Mouse (Mus musculus) thymus, postnatal 0 days (tissue): ENCODE results near the gene Tmem86b. TPM values are rescaled to one million over a fixed set of nuclear protein-coding genes. Genes with fewer than 3 reads are reported as not detected.

Source experiments
- DNase-seq: peaks from one replicate; pipeline ENCODE4 v3.0.0-alpha.2; 2015; ENCODE audit warnings: low spot score
- polyA plus RNA-seq: library from polyadenylated mRNA; unstranded; fragments of >200 nt; fragmentation: Nextera tagmentation; extraction: Ambion mirVana; gene quantifications from 2 replicates; pipeline ENCODE4 v1.2.1, GENCODE M21; 2015

Gene Tmem86b
- 1.7 and 2.1 TPM in 2 replicates for polyA plus RNA-seq

- DNase-seq = no peak
Measured at GRCm38 (mm10) chr7:4631031-4631430, at the start of gene Tmem86b. TSS of gene Tmem86b (minus strand) at chr7:4631422.

DNA sequence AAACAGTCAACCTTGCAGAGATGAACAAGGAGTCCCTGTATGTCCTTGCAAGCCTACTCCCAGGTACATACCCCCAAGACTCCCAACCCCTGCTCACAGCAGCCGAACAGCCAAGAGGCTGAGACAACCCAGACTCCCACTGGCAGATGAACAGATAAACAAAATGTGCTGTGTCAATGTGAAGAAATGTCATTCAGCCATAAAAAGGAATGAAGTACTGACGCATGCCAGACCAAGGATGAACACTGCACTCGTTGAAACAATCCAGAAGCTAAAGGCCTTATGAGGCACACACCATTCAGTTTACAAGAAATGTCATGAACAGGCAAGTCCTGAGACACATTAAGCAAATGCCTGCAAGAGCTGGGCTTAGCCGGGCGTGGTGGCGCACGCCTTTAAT, 44.0 kb upstream of the Tmem86b start:
- DNase-seq = no peak

DNA sequence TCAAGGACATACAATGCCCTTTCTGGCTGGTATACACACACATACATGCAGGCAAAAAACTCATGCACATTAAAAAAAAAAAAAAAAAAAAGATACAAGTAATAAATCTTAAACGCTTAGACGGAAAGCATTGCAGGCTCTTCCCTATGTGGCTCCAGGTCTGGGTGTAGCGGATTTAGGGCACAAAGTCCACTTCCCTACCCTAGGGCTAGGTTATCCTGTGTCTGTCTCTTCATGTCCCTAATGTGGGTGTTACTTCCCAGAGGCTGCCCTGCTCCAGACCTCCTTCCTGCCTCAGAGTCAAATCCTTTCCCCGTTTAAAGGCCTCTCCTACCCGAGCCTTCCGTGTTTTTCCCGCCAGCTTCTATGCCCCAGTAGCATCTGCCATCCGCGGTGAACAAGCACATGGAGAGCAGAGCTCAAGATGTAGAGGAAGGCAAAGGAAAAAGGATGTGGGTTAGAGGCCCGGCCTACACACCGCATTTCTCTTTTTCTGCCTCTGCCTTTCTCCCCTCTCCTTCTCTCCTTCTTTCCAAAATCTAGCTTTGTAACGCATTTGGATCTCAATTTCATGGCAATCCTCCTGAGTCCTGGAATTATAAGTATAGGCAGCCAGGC, 43.0 kb upstream of the Tmem86b start:
- DNase-seq = peak; percentile 45

DNA sequence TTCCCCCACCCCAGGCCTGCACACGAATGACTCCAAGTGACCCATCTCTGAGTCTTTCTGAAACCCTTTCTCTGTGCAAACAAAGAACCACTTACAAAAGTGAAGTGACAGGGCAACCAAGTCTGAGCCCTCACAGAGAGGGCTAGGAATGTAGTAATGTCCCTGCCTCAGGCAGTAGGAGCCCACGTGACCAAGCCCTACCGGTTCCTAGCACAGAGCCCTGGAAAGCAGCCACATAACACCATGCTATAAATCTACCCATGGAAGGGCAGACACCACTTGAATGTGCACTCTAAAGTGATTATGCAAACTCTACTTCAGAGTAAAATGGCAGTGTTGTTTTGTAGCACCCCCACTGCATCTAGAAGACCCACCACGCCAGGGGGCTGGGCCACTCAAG, 40.7 kb upstream of the Tmem86b start:
- no peak for DNase-seq

GRCm38 (mm10) chr7:4670655-4671255, 39.5 kb upstream of the Tmem86b start:
- no peak for DNase-seq

DNA sequence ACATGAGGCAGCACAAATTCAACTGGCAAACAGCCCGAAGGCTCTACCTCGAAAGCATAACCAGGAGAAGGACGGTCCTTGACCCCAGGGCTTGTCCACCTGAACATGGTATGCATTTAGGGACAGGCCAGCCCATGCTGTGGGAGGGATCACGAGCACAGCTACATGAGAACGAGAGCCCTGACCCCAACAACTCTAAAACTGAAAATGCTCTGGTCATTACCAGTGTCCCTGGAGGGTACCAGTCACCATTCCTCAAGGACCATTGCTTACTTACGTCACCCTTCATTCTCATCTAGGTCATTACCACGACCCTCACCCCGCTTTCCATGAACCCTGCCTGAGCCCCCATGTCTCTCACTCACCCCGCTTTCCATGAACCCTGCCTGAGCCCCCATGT, 37.9 kb upstream of the Tmem86b start:
- no peak for DNase-seq

DNA sequence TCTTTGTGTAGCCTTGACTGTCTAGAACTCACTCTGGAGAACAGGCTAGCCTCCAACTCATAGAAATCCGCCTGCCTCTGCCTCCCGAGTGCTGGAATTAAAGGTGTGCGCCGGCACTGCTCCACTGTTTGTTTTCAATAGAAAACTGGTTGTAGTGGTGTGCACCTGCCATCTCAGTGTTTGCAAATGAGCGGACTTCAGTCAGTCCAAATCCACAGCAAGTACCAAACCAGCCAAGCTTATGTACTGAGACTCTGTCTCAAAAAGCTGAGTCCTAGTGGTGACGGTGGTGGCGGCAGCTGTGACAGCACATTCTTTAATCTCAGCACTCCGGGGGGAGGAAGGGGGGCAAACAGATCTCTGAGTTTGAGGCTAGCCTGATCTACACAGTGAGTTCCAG, 37.3 kb upstream of the Tmem86b start:
- DNase-seq = no peak

DNA sequence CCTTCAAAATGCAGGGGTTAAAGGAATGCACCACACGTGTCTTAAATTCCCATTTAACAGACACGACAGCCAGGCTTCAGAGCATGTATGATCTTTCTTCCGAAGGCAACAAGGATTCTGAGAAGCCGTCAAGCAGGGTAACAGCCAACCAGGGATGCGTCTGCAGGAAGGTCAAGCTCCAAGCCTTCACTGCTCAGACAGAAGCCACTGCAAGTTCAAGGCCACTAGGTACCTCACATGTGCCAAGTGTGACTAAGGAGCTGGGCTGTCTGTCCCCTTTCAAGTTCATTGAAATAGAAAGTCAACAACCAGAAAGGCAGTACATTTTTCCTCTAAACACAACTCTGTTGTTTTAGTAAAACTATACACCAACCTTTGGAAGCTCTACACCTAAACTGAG, 35.6 kb upstream of the Tmem86b start:
- no peak for DNase-seq

- no peak for DNase-seq
Measured at GRCm38 (mm10) chr7:4663742-4664141, 32.5 kb upstream of the Tmem86b start.

DNA sequence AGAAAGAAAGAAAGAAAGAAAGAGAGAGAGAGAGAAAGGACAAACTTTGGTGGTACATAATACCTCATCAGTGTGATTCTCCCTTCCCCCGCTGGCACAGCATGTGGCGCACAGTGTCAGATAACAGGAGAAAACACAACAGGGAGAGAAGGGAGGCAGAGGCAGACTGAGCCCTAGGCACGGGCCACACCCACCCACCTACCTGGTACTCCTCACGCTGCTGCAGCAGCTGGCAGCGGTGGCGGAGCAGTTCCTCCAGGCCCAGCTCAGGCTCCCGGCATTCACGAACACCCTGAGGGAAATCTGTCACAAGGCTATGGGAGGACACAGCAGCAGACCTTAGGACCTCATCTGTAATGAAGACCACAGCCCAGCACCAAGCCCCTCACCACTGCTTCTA, 32.0 kb upstream of the Tmem86b start:
- DNase-seq = no peak

DNA sequence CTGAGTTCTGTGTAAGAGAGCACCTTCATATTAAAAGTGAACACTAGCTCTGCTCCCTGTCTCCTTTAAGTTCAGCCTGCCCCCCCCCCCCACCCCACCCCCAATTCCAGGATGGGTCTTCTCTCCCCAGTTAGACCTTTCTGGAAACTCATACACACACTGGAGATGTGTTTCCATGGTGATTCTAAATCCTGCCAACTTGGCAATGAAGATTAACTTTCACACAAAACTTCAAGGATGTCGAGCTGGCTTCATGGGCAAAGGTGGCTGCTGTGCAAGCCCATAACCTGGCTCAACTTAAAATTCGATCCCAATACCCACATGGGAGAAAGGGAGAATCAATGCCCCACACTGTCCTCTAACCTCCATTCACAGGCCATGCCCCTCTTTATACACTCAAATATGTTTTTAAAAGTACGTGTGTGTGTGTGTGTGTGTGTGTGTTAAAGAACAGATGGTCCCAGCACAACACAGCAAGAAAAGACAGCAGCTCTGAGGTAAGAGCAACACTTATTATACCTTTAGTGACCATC, 28.8 kb upstream of the Tmem86b start:
- DNase-seq = no peak

DNA sequence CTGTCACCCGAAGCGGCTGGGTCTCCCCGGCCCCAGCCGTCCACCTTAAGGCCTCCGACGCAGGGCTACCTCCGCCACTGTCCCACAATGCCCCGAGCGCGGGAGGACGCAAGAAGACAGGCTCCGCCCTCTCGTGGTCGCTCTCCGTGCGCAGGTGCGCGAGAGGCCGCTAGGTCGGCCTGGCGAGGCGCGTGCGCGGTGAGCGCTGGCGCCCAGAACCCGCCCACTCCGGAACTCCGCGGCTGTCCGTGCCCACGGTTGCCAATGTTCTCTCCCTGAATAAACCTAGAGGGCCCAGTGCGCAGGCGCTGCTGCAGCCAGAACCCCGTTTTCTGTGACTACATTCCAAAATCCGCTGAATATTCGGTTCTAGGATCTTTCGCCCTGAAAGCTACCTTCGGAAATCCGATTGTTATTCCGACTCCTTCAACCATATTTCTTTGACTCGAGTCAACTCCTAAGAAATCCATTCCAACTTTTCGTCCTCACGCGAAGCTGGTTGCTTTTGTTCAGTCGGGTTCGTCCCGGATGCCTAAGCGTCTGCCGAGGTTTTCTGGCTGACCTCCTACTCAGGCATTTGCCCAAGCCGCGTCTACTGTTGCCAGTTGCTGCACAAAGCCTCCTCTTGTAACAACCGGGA, 27.8 kb upstream of the Tmem86b start, which contains the start of gene Ppp6r1:
Gene Ppp6r1 (minus strand): TSS at position 108 of the 640 bp plus-strand sequence.
- DNase-seq = peak; percentile 99

DNA sequence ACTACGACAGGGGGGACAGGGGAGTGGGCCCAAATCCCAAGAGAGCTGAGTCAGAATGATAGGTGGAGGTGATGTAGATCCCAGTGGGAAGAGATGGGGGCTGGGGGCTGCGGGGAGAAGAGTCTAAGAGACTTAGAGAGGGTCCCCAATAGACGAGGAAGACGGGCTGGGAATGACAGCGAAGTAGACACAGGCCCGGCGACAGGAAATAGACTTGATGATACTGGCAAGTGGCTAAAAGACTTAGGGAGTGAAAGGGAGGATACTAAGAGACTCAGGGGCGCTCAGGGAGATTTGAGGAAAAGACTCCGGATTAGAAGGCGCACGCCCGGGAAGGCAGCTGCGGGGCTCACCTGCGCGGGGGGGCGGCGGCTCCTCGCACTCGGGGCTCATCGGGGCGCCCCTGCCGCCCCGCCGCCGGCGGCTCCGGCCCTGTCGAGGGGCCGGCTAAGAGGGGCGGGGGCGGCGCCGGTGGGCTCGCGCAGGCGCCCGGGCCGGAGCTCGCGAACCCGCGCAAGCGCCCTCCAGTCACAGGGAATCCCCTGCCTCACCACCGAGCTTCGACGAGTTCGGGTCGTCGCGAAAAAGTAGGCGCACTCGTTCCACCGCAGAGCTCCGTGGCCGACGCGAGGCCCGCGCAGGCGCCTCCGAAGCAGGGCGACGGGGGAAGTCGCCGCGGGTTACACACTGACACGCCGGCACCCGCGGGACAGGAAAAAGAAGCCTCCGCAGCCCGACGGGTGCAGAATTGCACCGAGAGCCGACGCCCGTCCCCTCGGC, 27.1 kb upstream of the Tmem86b start:
- peak; percentile 48 for DNase-seq

DNA sequence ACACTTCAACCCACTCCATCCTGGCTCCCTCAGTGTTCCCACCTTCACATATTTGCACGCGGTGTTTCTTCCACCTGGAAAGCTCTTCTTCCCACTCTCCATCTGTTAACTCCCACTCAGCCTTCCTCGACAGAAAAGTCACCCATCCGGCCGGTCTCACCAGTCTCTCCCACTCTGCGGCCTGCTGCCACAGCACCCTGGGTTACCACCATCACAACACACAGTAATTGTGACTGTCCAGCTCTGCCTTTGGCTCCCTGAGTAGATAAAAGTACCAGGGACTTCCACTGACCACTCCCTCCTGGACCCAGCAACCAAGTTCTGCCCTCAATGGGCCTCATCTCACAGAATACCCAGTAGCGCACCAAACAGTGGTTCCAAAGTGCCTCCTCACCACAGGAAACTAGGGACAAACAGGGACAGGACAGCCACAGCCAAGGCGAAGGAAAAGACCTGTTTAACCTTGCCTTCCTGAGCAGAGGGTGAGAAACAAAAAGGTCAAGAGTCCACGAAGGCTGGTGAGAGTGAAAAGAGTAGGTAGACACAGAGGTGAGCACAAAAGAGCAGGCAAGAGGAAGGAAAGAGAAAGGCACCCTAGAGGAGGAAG, 26.4 kb upstream of the Tmem86b start:
- DNase-seq = peak; percentile 15

- DNase-seq = no peak
Measured at GRCm38 (mm10) chr7:4656818-4657217, 25.6 kb upstream of the Tmem86b start.

GRCm38 (mm10) chr7:4655916-4656315, 24.7 kb upstream of the Tmem86b start:
- DNase-seq = no peak

DNA sequence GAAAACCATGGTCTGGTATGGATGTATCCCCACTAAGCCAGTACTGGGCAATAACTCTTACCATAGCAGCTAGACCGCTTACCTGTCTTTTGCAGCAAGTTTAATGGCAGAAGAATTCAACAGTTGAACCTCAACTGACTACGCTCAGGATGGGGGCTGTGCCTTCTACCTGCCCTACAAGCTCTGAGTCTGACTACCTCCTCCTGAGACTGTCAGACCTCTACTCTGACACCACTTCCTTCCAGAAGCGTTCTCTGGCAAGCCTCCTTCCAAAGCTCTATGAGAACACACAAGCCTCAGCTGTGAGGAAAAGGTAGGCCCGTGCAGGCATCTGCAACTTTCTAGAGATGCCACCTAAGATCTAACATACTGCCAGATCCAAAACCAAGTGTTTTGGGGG, 24.2 kb upstream of the Tmem86b start:
- DNase-seq = peak; percentile 75

- DNase-seq = peak; percentile 24
Measured at GRCm38 (mm10) chr7:4654221-4654620, 23.0 kb upstream of the Tmem86b start.

DNA sequence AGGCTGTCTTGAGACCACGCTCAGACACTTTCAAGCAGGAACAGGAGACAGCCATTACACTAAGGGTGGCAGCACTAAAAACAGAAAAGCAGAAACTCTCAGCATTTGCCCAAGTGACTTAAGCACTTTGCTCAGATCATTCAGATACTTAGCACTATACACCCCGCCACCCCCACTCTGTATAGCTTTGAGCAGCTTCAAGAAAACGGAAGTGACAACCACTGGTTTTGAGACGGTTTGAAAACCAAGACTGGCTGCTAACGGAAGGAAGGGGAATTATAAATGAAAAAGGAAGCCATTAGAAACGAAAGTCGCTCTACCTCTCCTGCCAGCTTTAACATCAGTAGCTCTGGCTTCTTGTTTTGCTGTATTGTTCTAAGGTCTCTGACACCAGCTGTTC, 22.6 kb upstream of the Tmem86b start:
- DNase-seq = peak; percentile 91

- DNase-seq = peak; percentile 26
Measured at GRCm38 (mm10) chr7:4653351-4653750, 22.1 kb upstream of the Tmem86b start.

- DNase-seq = no peak
Measured at GRCm38 (mm10) chr7:4652726-4653125, 21.5 kb upstream of the Tmem86b start.
